Mouse (Mus musculus): ENCODE measurements around the gene Gm6803. TPM values are rescaled to one million over a fixed set of nuclear protein-coding genes. Genes with fewer than 3 reads are reported as not detected.

The Gm6803 gene
- total and polyA plus RNA-seq, 2 experiments = not detected

Other genes starting within 250 kb of the Gm6803 start
- not detected in 2 replicates for gene Gm21319, start 243.0 kb downstream of the Gm6803 start, total RNA-seq (2014; rRNA removed)
- gene Gm21319, start 243.0 kb downstream of the Gm6803 start, polyA plus RNA-seq (2012; rRNA removed) = not detected in 2 replicates
- gene Gm21936, start 223.3 kb downstream of the Gm6803 start, total RNA-seq (2014; rRNA removed) = not detected in 2 replicates
- not detected in 2 replicates for gene Gm21936, start 223.3 kb downstream of the Gm6803 start, polyA plus RNA-seq (2012; rRNA removed)
- gene BB287469, start 202.2 kb downstream of the Gm6803 start, total RNA-seq (2014; rRNA removed) = not detected in 2 replicates
- gene BB287469, start 202.2 kb downstream of the Gm6803 start, polyA plus RNA-seq (2012; rRNA removed) = not detected in 2 replicates
- gene Gm2001, start 176.4 kb downstream of the Gm6803 start, total RNA-seq (2014; rRNA removed) = not detected in 2 replicates
- not detected in 2 replicates for gene Gm2001, start 176.4 kb downstream of the Gm6803 start, polyA plus RNA-seq (2012; rRNA removed)
- not detected in 2 replicates for gene Gm2016, start 144.7 kb downstream of the Gm6803 start, total RNA-seq (2014; rRNA removed)
- gene Gm2016, start 144.7 kb downstream of the Gm6803 start, polyA plus RNA-seq (2012; rRNA removed) = not detected in 2 replicates
- gene Gm2022, start 123.4 kb downstream of the Gm6803 start, total RNA-seq (2014; rRNA removed) = not detected in 2 replicates
- not detected in 2 replicates for gene Gm2022, start 123.4 kb downstream of the Gm6803 start, polyA plus RNA-seq (2012; rRNA removed)
- gene Gm2035, start 98.9 kb downstream of the Gm6803 start, total RNA-seq (2014; rRNA removed) = not detected in 2 replicates
- not detected in 2 replicates for gene Gm2035, start 98.9 kb downstream of the Gm6803 start, polyA plus RNA-seq (2012; rRNA removed)
- not detected in 2 replicates for gene Gm2042, start 64.7 kb downstream of the Gm6803 start, total RNA-seq (2014; rRNA removed)
- gene Gm2042, start 64.7 kb downstream of the Gm6803 start, polyA plus RNA-seq (2012; rRNA removed) = not detected in 2 replicates
- not detected in 2 replicates for gene Gm2075, start 6.9 kb downstream of the Gm6803 start, total RNA-seq (2014; rRNA removed)
- not detected in 2 replicates for gene Gm2075, start 6.9 kb downstream of the Gm6803 start, polyA plus RNA-seq (2012; rRNA removed)
- gene Gm2056, start 8.2 kb upstream of the Gm6803 start, total RNA-seq (2014; rRNA removed) = not detected in 2 replicates
- gene Gm2056, start 8.2 kb upstream of the Gm6803 start, polyA plus RNA-seq (2012; rRNA removed) = not detected in 2 replicates
- gene Gm16368, start 64.9 kb upstream of the Gm6803 start, total RNA-seq (2014; rRNA removed) = not detected in 2 replicates
- not detected in 2 replicates for gene Gm16368, start 64.9 kb upstream of the Gm6803 start, polyA plus RNA-seq (2012; rRNA removed)
- gene Gm10436, start 163.3 kb upstream of the Gm6803 start, total RNA-seq (2014; rRNA removed) = not detected in 2 replicates
- gene Gm10436, start 163.3 kb upstream of the Gm6803 start, polyA plus RNA-seq (2012; rRNA removed) = not detected in 2 replicates
- gene Gm8332, start 231.3 kb upstream of the Gm6803 start, total RNA-seq (2014; rRNA removed) = not detected in 2 replicates
- gene Gm8332, start 231.3 kb upstream of the Gm6803 start, polyA plus RNA-seq (2012; rRNA removed) = not detected in 2 replicates